Mouse (Mus musculus) R1 (cell line): Measurements from ENCODE around the gene Aplp2.
A peak's percentile ranks its signal among the peaks of the same experiment; 100 is the strongest.

ENCODE experiments used
- DNase-seq: peaks from one replicate; pipeline ENCODE4 v3.0.0-alpha.2; 2018; ENCODE audit warnings: low read depth, low spot score

The Aplp2 gene

GRCm38 (mm10) chr9:31226541-31226940 is 14.9 kb upstream of the Aplp2 start:
- peak; percentile 55 for DNase-seq

DNA sequence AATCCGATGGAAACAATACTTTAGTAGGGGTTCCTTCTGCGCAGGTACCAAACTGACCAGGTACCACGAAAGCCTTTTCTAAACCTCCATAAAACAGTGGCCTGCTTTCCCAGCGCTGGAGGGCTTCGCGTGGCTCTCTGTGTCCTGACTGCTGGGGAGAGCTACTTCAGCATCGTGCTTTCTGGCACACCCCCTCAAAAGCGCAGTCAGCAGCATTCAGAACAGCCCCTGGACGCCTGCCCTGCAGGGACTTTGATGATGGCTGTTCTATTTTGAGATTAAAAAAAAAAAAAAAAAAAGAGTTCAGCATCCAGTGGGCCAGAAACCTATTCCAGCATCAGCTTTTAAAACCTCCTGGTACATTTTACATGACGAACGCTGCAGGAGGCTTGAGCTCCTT is 14.2 kb upstream of the Aplp2 start:
- DNase-seq = no peak

- no peak for DNase-seq
These were observed 11.9 kb upstream of the Aplp2 start for GRCm38 (mm10) chr9:31223475-31223874.

GRCm38 (mm10) chr9:31221170-31221569 is 9.6 kb upstream of the Aplp2 start:
- DNase-seq = peak; percentile 70

GRCm38 (mm10) chr9:31217631-31218380 is 6.2 kb upstream of the Aplp2 start:
- no peak for DNase-seq

GRCm38 (mm10) chr9:31212500-31213008 is 939 bp upstream of the Aplp2 start:
- DNase-seq = peak; percentile 28

DNA sequence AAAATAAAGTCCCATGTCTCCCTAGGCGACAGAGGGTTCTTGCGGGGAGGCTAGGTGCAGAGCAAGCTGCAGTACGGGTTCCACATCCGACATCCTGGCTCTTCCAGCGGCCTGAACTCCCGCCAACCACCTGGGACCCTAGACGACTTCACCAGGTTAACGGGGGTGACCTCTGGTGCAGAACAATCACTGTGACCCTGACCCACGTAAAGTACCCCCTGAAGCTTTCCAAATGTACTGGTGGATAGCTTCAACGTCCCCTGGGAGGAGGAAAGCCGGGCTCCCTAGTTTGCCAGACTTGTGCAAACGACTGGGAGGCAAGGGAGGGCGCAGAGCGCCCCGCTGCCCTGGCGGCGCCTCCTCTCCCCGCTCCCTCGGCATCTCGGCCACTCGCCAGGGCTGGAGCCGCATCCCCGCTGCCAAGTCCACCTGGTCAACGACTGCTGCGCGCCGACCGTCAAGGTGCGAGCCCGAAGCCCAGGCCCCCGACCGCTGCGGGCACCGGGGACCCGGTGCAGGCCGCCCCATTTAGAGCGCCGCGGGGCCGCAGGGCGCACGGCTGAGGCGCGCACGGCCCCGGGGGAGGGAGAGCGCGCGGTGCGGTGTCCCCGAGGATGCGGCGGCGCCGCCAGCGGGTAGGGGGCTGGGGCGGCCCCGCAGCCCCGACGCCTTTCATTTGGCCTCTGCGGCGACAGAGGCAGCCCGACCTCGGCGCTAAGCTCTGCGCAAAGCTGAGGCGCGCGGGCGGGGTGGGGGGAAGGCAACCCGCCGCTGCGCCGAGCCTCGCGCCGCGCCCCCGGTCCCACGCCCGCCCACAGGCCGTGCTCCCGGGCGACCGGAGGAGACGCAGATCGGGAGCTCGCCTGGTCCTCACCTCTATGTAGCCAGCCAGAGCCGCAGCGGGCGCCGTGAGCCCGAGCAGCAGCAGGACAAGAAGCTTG is 596 bp downstream of the Aplp2 start:
- peak; percentile 70 for DNase-seq

GRCm38 (mm10) chr9:31210163-31210562 is 1.5 kb downstream of the Aplp2 start:
- no peak for DNase-seq

GRCm38 (mm10) chr9:31209502-31209901 is 2.1 kb downstream of the Aplp2 start:
- DNase-seq = no peak

DNA sequence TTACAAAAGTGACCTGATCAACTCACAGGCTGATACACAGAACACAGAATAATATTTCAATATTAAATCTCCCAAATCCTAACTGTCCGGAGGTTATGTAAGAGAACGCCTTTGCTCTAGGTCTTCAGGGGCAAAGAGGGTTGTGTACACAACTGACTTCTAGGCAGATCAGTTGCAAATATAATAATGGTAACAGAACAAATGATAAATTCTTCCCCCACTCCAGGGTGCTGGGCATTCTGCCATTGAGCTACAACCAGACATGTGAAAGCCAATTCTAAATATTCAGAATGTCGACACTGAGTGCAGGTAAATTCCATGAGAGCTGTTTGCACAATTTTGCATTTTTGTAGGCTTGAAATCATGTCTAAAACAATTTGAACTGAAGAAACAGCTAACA is 3.9 kb downstream of the Aplp2 start:
- no peak for DNase-seq

- no peak for DNase-seq
These were observed 6.9 kb downstream of the Aplp2 start for GRCm38 (mm10) chr9:31204722-31205121.

DNA sequence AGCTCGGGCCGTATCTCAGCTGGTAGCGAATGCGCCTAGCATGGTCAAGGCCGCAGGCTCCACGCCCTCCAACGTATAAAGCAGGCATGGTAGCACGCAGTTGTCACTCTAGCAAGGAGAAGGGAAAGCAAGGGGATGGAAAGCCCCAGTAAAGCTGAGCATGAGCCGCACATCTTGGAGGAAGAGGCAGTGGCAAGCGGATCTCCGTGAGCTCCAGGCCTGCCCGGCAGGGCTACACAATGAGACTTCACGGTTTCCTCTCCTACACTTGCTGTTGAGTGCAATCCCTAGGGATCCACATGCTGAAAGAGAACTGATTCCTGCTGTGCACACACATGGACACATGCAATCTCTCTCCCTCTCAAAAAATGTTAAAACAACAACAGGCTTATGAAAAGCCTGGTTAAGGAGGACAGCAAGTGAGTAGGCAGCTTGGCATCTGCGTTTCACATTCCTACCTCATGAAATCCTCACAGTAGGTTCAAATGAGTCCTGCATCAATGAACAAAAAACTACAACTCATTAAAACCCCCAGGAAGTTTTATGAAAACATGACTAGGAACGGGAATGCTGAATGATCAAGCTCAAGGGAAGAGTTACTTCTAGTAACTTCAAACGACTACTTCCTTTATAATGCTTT is 7.9 kb downstream of the Aplp2 start:
- peak; percentile 31 for DNase-seq

GRCm38 (mm10) chr9:31203068-31203467 is 8.5 kb downstream of the Aplp2 start:
- DNase-seq = no peak

DNA sequence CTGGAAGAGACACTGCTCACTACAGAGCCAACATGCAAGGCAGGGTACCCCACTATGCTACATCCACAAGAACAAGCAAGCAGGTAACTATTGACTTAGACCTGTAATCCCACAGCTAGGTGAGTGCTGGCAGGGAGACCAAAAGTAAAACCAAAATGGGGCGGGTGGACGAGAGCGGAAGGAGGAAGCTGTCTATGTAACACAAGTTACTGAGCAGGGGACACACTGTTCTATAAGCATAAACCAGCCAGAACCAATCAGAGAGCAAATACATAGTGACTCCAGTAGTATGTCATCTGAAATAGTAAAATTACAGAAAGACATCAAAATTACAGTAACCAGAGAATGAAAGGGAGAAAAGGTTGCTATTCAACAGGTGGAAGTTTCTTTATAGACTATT is 13.0 kb downstream of the Aplp2 start:
- no peak for DNase-seq

DNA sequence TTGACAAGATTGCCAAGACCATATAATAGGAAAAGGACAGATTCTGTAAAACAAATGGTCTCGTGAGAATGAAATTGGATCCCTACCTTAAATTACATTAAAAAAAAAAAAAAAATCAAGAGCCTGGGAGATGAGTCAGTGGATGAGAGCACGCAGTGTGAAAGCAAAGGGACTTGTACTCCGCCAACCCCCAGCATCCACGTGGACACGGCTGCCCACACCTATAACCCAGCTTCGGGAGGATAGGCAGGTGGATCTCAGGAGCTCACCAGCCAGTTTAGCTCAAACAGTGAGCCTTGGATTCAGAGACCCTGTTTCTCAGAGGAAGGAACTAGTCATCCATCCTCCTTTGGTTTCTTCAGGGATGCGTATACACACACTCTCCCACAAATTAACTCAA is 13.8 kb downstream of the Aplp2 start:
- DNase-seq = no peak

- DNase-seq = no peak
These were observed 14.9 kb downstream of the Aplp2 start for GRCm38 (mm10) chr9:31196742-31197141.

DNA sequence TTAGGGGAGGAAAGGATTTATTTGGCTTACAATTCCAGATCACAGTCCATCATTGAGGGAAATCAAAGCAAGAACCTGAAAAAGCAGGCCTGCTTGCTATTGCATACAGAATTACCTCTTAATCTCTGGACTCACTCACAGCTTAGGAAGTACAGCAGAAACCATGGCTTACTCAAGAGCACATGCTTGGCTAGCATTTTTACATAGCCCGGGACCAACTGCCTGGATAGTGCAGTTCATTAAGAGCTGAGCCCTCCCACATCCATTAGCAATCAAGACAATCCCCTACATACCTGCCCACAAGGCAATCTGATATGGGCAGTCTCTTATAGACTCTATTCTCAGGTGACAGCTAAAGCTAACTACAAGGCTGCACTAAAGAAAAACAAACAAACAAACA is 16.0 kb downstream of the Aplp2 start:
- no peak for DNase-seq

GRCm38 (mm10) chr9:31192378-31192777 is 19.2 kb downstream of the Aplp2 start:
- DNase-seq = no peak

DNA sequence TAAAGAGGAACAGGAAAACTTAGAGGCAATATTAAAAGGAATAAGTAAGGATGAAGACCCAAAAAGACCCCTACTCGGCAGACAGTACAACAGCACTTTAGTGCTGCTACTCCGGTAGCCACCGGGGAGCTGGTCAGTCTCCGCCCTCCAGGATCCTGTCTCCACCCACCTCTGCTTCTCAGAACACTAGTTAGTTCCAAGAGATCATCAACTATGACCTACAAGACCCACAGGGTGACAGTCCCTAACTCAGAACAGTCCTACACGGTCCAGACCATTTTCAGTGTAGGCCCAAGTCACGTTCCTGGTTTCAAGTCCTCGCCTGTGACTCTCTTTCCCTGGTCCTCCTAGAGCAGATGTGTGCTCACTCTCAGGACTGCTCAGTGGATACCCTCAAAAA is 20.1 kb downstream of the Aplp2 start:
- DNase-seq = no peak

DNA sequence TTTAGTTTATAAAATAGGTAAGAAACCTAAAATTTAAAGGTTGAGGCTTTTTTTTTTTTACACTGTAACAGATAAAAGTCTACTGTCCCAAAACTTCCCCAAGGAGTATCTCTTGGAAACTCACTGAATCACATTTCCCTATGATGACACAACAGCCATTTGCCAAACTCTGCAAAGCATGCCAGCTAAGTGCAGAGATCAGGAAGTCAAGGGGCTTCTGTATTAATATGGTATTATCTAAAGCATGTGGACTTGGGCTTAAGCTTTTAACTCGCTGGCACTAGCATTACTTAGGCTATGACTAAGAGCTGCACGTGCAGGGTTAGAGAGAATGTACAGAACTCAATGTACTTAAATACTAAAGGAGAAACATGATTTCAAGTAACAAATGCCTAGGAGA is 22.4 kb downstream of the Aplp2 start:
- DNase-seq = no peak

DNA sequence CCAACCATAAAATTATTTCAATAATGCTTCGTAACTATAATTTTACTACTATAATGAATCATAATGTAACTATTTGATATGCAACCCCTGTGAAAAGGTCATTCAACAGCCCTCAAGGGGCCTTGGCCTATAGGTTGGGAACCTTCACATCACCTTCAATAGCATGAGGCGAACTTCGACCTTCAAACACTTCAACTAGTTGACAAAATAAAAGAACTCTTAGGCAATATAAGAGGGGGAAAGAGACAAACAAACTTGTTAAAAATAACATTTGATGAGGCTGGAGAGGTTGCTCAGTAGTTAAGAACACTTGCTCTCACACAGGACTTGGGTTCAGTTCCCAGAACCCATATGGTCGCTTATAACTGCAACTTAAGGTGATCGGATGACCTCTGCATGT is 27.2 kb downstream of the Aplp2 start:
- DNase-seq = no peak

- DNase-seq = no peak
These were observed 28.6 kb downstream of the Aplp2 start for GRCm38 (mm10) chr9:31183061-31183460.
